Mouse (Mus musculus): Measurements from ENCODE around the gene Cep350.
A peak's percentile ranks its signal among the peaks of the same experiment; 100 is the strongest.

Cep350 gene

GRCm38 (mm10) chr1:155973068-155973718 is at the start of gene Cep350:
TSS of gene Cep350 (minus strand) at chr1:155973255.
- peak; percentile 96 for DNase-seq

- no peak for DNase-seq
Observed at GRCm38 (mm10) chr1:156020402-156020801, 47.3 kb upstream of the Cep350 start.

GRCm38 (mm10) chr1:156019800-156020199 is 46.7 kb upstream of the Cep350 start:
- DNase-seq, result no peak

GRCm38 (mm10) chr1:156009003-156009402 is 35.9 kb upstream of the Cep350 start:
- no peak for DNase-seq

GRCm38 (mm10) chr1:156005906-156006305 is 32.9 kb upstream of the Cep350 start:
- no peak for DNase-seq

GRCm38 (mm10) chr1:156003201-156003935 is 30.3 kb upstream of the Cep350 start:
- DNase-seq, result no peak

GRCm38 (mm10) chr1:156002366-156002765 is 29.3 kb upstream of the Cep350 start:
- DNase-seq, result no peak

GRCm38 (mm10) chr1:155995612-155996011 is 22.6 kb upstream of the Cep350 start:
- DNase-seq, result no peak

- DNase-seq, result no peak
Observed at GRCm38 (mm10) chr1:155994524-155994923, 21.5 kb upstream of the Cep350 start.

- DNase-seq, result no peak
Observed at GRCm38 (mm10) chr1:155990391-155990790, 17.3 kb upstream of the Cep350 start.

- no peak for DNase-seq
Observed at GRCm38 (mm10) chr1:155989387-155989786, 16.3 kb upstream of the Cep350 start.

GRCm38 (mm10) chr1:155987625-155988024 is 14.6 kb upstream of the Cep350 start:
- no peak for DNase-seq

- DNase-seq, result no peak
Observed at GRCm38 (mm10) chr1:155974931-155975330, 1.9 kb upstream of the Cep350 start.

GRCm38 (mm10) chr1:155973719-155974379 is 794 bp upstream of the Cep350 start:
- no peak for DNase-seq

- DNase-seq, result no peak
Observed at GRCm38 (mm10) chr1:155972146-155973067, 648 bp downstream of the Cep350 start.

- no peak for DNase-seq
Observed at GRCm38 (mm10) chr1:155949170-155949569, 23.9 kb downstream of the Cep350 start.

GRCm38 (mm10) chr1:155944361-155944760 is 28.7 kb downstream of the Cep350 start:
- DNase-seq, result no peak

- DNase-seq, result no peak
Observed at GRCm38 (mm10) chr1:155937416-155937815, 35.6 kb downstream of the Cep350 start.

- no peak for DNase-seq
Observed at GRCm38 (mm10) chr1:155934702-155935101, 38.4 kb downstream of the Cep350 start.

- no peak for DNase-seq
Observed at GRCm38 (mm10) chr1:155903561-155903960, 69.5 kb downstream of the Cep350 start.

GRCm38 (mm10) chr1:155901348-155901747 is 71.7 kb downstream of the Cep350 start:
- no peak for DNase-seq

- no peak for DNase-seq
Observed at GRCm38 (mm10) chr1:155894382-155894781, 78.7 kb downstream of the Cep350 start.

GRCm38 (mm10) chr1:155886846-155887245 is 86.2 kb downstream of the Cep350 start:
- DNase-seq, result no peak
